Mouse (Mus musculus): ENCODE measurements around the gene Gm2431. TPM values are rescaled to one million over a fixed set of nuclear protein-coding genes. Genes with fewer than 3 reads are reported as not detected.
"Not testable (repeated sequence)": the region's sequence is repeated elsewhere in the genome, so short reads cannot be mapped to it uniquely, and the experiment has no call there.

The Gm2431 gene
- polyA plus RNA-seq, 1 experiment from 2014 or later = not detected

DNA sequence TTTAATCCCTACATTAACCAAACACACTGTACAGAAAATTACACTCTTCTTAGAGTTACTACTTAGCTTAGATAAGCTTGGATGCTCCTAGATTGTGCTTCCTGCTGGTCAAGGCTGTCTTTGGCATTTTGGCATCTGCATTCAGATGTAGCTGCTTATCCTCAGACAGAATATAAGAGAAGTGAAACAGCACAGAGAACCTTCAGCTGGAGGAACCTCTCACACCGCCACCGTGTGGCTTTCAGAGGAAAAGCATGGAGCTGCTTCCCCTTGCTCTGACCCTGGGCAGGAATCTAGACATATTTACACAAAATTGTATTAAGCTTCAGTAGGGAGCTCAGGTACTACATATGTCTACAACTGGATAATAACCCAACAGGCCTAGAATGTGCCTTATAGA, 2.6 kb downstream of the Gm2431 start:
- Histone ChIP-seq H3K9ac (ENCODE audit: low read length) (no peak overlapping the region), H3K4me1 (ENCODE audit: control insufficient read depth in 2 of 2, insufficient read depth in 2 of 2, low read length in 2 of 2) (no peaks in the 10 kb centered on the region), H3K36me3 (ENCODE audit: control insufficient read depth, insufficient read depth, low read length) (no peaks in the 10 kb centered on the region), H3K27ac (replicated peaks in 1 of 2; ENCODE audit: control insufficient read depth in 1 of 2, insufficient read depth in 1 of 2, low read depth in 2 of 2, low read length in 2 of 2) (no peak overlapping the region), H3K9me3 (ENCODE audit: control insufficient read depth, low read length) (no peaks in the 10 kb centered on the region), H3K27me3 (ENCODE audit: control insufficient read depth, insufficient read depth, low read length) (no peaks in the 10 kb centered on the region), H3K4me2 (ENCODE audit: low read length) (no peak overlapping the region), H3K4me3 (ENCODE audit: control insufficient read depth in 1 of 2, insufficient read depth in 1 of 2, low read depth in 1 of 2, low read length in 2 of 2) (no peak overlapping the region)
- no peak for ATAC-seq (ENCODE audit: insufficient number of reproducible peaks, insufficient read depth, low FRiP score, low read depth)
- WGBS = 0% methylated on average over 2 of the region's 2 CpGs

- no peaks in the 10 kb centered on the region for H3K36me3 ChIP-seq (ENCODE audit: control insufficient read depth, insufficient read depth, low read length)
- no peak overlapping the region for H3K27ac ChIP-seq (replicated peaks in 1 of 2; ENCODE audit: control insufficient read depth in 1 of 2, insufficient read depth in 1 of 2, low read depth in 2 of 2, low read length in 2 of 2)
- no peaks in the 10 kb centered on the region for H3K4me1 ChIP-seq (ENCODE audit: control insufficient read depth in 2 of 2, insufficient read depth in 2 of 2, low read length in 2 of 2)
- no peaks in the 10 kb centered on the region for H3K9me3 ChIP-seq (ENCODE audit: control insufficient read depth, low read length)
- H3K4me3 ChIP-seq (ENCODE audit: control insufficient read depth in 1 of 2, insufficient read depth in 1 of 2, low read depth in 1 of 2, low read length in 2 of 2) = no peak overlapping the region
- H3K9ac ChIP-seq (ENCODE audit: low read length) = no peak overlapping the region
- no peak overlapping the region for H3K4me2 ChIP-seq (ENCODE audit: low read length)
- 0% methylated on average over 1 of the region's 1 CpGs for WGBS
- ATAC-seq (ENCODE audit: insufficient number of reproducible peaks, insufficient read depth, low FRiP score, low read depth) = no peak
- no peaks in the 10 kb centered on the region for H3K27me3 ChIP-seq (ENCODE audit: control insufficient read depth, insufficient read depth, low read length)
Observed at GRCm38 (mm10) chr7:142249824-142250223, 8.3 kb downstream of the Gm2431 start.

DNA sequence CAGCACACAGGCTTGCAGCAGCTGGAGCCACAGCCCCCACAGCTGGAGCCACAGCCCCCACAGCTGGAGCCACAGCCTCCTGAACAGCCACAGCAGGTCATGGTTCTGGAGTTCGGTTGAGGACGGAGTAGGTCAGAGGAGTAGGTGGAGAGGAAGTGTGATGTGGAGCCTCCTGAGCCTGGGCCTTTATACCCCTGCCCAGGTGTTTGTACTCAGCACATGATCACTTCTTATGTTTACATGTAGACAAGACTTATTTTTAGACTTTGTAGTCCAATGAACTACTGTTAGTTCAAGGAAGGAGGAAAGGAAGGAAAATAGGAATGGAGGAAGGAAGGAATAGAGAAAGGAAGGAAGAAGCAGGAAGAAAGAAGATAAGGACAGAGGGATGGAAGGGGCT, 17.2 kb downstream of the Gm2431 start, which contains the start of gene Gm40460:
Gene Gm40460 (minus strand): TSS at position 101 of the 400 bp plus-strand sequence.
- Histone ChIP-seq H3K4me3 (ENCODE audit: control insufficient read depth in 1 of 2, insufficient read depth in 1 of 2, low read depth in 1 of 2, low read length in 2 of 2) (no peak within 1 kb of the TSS), H3K9ac (ENCODE audit: low read length) (no peak within 1 kb of the TSS), H3K27me3 (ENCODE audit: control insufficient read depth, insufficient read depth, low read length) (no peaks in the 10 kb centered on the region), H3K9me3 (ENCODE audit: control insufficient read depth, low read length) (peaks cover 4% of the 10 kb centered on the region), H3K27ac (replicated peaks in 1 of 2; ENCODE audit: control insufficient read depth in 1 of 2, insufficient read depth in 1 of 2, low read depth in 2 of 2, low read length in 2 of 2) (no peak within 1 kb of the TSS), H3K4me1 (ENCODE audit: control insufficient read depth in 2 of 2, insufficient read depth in 2 of 2, low read length in 2 of 2) (no peaks in the 10 kb centered on the region), H3K36me3 (ENCODE audit: control insufficient read depth, insufficient read depth, low read length) (no peaks in the 10 kb centered on the region), H3K4me2 (ENCODE audit: low read length) (no peak within 1 kb of the TSS)
- no peak for ATAC-seq (ENCODE audit: insufficient number of reproducible peaks, insufficient read depth, low FRiP score, low read depth)
- WGBS = 29% methylated on average over 2 of the region's 2 CpGs

- no peaks in the 10 kb centered on the region for H3K36me3 ChIP-seq (ENCODE audit: control insufficient read depth, insufficient read depth, low read length)
- no peak overlapping the region for H3K27ac ChIP-seq (replicated peaks in 1 of 2; ENCODE audit: control insufficient read depth in 1 of 2, insufficient read depth in 1 of 2, low read depth in 2 of 2, low read length in 2 of 2)
- no peaks in the 10 kb centered on the region for H3K4me1 ChIP-seq (ENCODE audit: control insufficient read depth in 2 of 2, insufficient read depth in 2 of 2, low read length in 2 of 2)
- no peak overlapping the region for H3K4me3 ChIP-seq (ENCODE audit: control insufficient read depth in 1 of 2, insufficient read depth in 1 of 2, low read depth in 1 of 2, low read length in 2 of 2)
- no peak for ATAC-seq (ENCODE audit: insufficient number of reproducible peaks, insufficient read depth, low FRiP score, low read depth)
- peaks cover 15% of the 10 kb centered on the region; the same call in 1 of the 2 replicates for H3K9me3 ChIP-seq (ENCODE audit: control insufficient read depth, low read length)
- H3K9ac ChIP-seq (ENCODE audit: low read length) = no peak overlapping the region
- WGBS = 40% methylated on average over 1 of the region's 1 CpGs
- no peak overlapping the region for H3K4me2 ChIP-seq (ENCODE audit: low read length)
- H3K27me3 ChIP-seq (ENCODE audit: control insufficient read depth, insufficient read depth, low read length) = no peaks in the 10 kb centered on the region
Observed at GRCm38 (mm10) chr7:142231540-142231939, 26.6 kb downstream of the Gm2431 start.

DNA sequence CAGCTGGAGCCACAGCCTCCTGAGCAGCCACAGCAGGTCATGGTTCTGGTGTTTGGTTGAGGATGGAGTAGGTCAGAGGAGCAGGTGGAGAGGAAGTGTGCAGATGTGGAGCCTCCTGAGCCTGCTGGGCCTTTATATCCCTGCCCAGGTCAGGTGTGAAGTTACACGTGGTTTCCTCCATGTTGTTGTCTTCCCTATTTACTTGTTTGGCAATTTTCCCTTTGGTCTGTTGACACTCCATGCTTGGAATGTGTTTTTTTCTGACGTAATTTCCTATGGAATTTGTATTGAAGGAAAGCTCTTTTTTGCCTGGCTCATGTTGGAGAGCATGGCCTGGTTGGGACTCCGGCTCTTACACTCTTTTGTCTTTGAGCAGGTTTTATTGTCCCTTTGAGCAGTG, 28.3 kb downstream of the Gm2431 start, which contains the start of gene Krtap5-5:
Gene Krtap5-5 (minus strand): TSS at position 101 of the 400 bp plus-strand sequence.
- not testable (repeated sequence) for H3K4me1 ChIP-seq (ENCODE audit: control insufficient read depth in 2 of 2, insufficient read depth in 2 of 2, low read length in 2 of 2); H3K27me3 ChIP-seq (ENCODE audit: control insufficient read depth, insufficient read depth, low read length); H3K9ac ChIP-seq (ENCODE audit: low read length); H3K36me3 ChIP-seq (ENCODE audit: control insufficient read depth, insufficient read depth, low read length); ATAC-seq (ENCODE audit: insufficient number of reproducible peaks, insufficient read depth, low FRiP score, low read depth); H3K9me3 ChIP-seq (ENCODE audit: control insufficient read depth, low read length); H3K27ac ChIP-seq (replicated peaks in 1 of 2; ENCODE audit: control insufficient read depth in 1 of 2, insufficient read depth in 1 of 2, low read depth in 2 of 2, low read length in 2 of 2); H3K4me2 ChIP-seq (ENCODE audit: low read length); H3K4me3 ChIP-seq (ENCODE audit: control insufficient read depth in 1 of 2, insufficient read depth in 1 of 2, low read depth in 1 of 2, low read length in 2 of 2)
- WGBS = 33% methylated on average over 3 of the region's 3 CpGs

GRCm38 (mm10) chr7:142224518-142224917, 33.6 kb downstream of the Gm2431 start:
- H3K4me3 ChIP-seq (ENCODE audit: control insufficient read depth in 1 of 2, insufficient read depth in 1 of 2, low read depth in 1 of 2, low read length in 2 of 2) = no peak overlapping the region
- no peaks in the 10 kb centered on the region for H3K27me3 ChIP-seq (ENCODE audit: control insufficient read depth, insufficient read depth, low read length)
- no peak overlapping the region for H3K9ac ChIP-seq (ENCODE audit: low read length)
- no peak overlapping the region for H3K27ac ChIP-seq (replicated peaks in 1 of 2; ENCODE audit: control insufficient read depth in 1 of 2, insufficient read depth in 1 of 2, low read depth in 2 of 2, low read length in 2 of 2)
- H3K9me3 ChIP-seq (ENCODE audit: control insufficient read depth, low read length) = no peaks in the 10 kb centered on the region
- H3K36me3 ChIP-seq (ENCODE audit: control insufficient read depth, insufficient read depth, low read length) = no peaks in the 10 kb centered on the region
- H3K4me2 ChIP-seq (ENCODE audit: low read length) = no peak overlapping the region
- no peak for ATAC-seq (ENCODE audit: insufficient number of reproducible peaks, insufficient read depth, low FRiP score, low read depth)
- H3K4me1 ChIP-seq (ENCODE audit: control insufficient read depth in 2 of 2, insufficient read depth in 2 of 2, low read length in 2 of 2) = no peaks in the 10 kb centered on the region
- WGBS = 14% methylated on average over 2 of the region's 2 CpGs

GRCm38 (mm10) chr7:142212136-142212535, 46.0 kb downstream of the Gm2431 start:
- H3K27me3 ChIP-seq (ENCODE audit: control insufficient read depth, insufficient read depth, low read length); H3K4me2 ChIP-seq (ENCODE audit: low read length); ATAC-seq (ENCODE audit: insufficient number of reproducible peaks, insufficient read depth, low FRiP score, low read depth); H3K9me3 ChIP-seq (ENCODE audit: control insufficient read depth, low read length); H3K27ac ChIP-seq (replicated peaks in 1 of 2; ENCODE audit: control insufficient read depth in 1 of 2, insufficient read depth in 1 of 2, low read depth in 2 of 2, low read length in 2 of 2); H3K4me3 ChIP-seq (ENCODE audit: control insufficient read depth in 1 of 2, insufficient read depth in 1 of 2, low read depth in 1 of 2, low read length in 2 of 2); H3K4me1 ChIP-seq (ENCODE audit: control insufficient read depth in 2 of 2, insufficient read depth in 2 of 2, low read length in 2 of 2); H3K36me3 ChIP-seq (ENCODE audit: control insufficient read depth, insufficient read depth, low read length); H3K9ac ChIP-seq (ENCODE audit: low read length): not testable (repeated sequence)
- 50% methylated on average over 1 of the region's 1 CpGs for WGBS

GRCm38 (mm10) chr7:142211559-142211958, 46.6 kb downstream of the Gm2431 start, which contains the start of gene Gm7579:
Gene Gm7579, plus strand, starts transcription at chr7:142211859.
- H3K4me2 ChIP-seq (ENCODE audit: low read length) = no peak within 1 kb of the TSS
- no peaks in the 10 kb centered on the region for H3K36me3 ChIP-seq (ENCODE audit: control insufficient read depth, insufficient read depth, low read length)
- H3K4me1 ChIP-seq (ENCODE audit: control insufficient read depth in 2 of 2, insufficient read depth in 2 of 2, low read length in 2 of 2) = no peaks in the 10 kb centered on the region
- H3K9me3 ChIP-seq (ENCODE audit: control insufficient read depth, low read length) = no peaks in the 10 kb centered on the region
- H3K27me3 ChIP-seq (ENCODE audit: control insufficient read depth, insufficient read depth, low read length) = no peaks in the 10 kb centered on the region
- no peak within 1 kb of the TSS for H3K4me3 ChIP-seq (ENCODE audit: control insufficient read depth in 1 of 2, insufficient read depth in 1 of 2, low read depth in 1 of 2, low read length in 2 of 2)
- WGBS = 45% methylated on average over 1 of the region's 1 CpGs
- no peak within 1 kb of the TSS for H3K27ac ChIP-seq (replicated peaks in 1 of 2; ENCODE audit: control insufficient read depth in 1 of 2, insufficient read depth in 1 of 2, low read depth in 2 of 2, low read length in 2 of 2)
- H3K9ac ChIP-seq (ENCODE audit: low read length) = no peak within 1 kb of the TSS
- no peak for ATAC-seq (ENCODE audit: insufficient number of reproducible peaks, insufficient read depth, low FRiP score, low read depth)
